Mouse (Mus musculus) CH12.LX (cell line): ENCODE measurements at regions not wholly inside any gene's neighbourhood (a gene's known extent, or its start where the extent isn't known, plus 50 kb on each side); places are given as distances from the start of the nearest gene placed in this dataset.

Experiments
- DNase-seq: peaks from one replicate; pipeline ENCODE4 v3.0.0-alpha.2; 2013; ENCODE audit errors: extremely low read depth
- H3K27ac ChIP-seq: 2 replicates; pipeline ENCODE4 v1.5.1; 2012; ENCODE audit warnings: low read depth, mild to moderate bottlenecking, control low read depth, moderate library complexity; ENCODE audit not compliant: insufficient read depth
- H3K27me3 ChIP-seq: replicated peaks from 2 replicates; pipeline ENCODE3; 2012; ENCODE audit warnings: inconsistent platforms
- H3K36me3 ChIP-seq, 2 experiments: replicated peaks in 1 of 2; 2 replicates each; pipeline versions ENCODE3 to v1.6.1; 2012; ENCODE audit warnings: inconsistent platforms in 1 of 2, low read length in 1 of 2, mild to moderate bottlenecking in 1 of 2, mixed read lengths in 1 of 2, moderate library complexity in 1 of 2; ENCODE audit not compliant: control insufficient read depth in 1 of 2, insufficient read depth in 1 of 2
- H3K4me1 ChIP-seq, 2 experiments: 2 replicates each; pipeline ENCODE4 v1.6.1; 2012; ENCODE audit warnings: inconsistent platforms in 1 of 2, moderate library complexity in 1 of 2; ENCODE audit not compliant: insufficient read depth in 2 of 2, control insufficient read depth in 1 of 2
- H3K4me2 ChIP-seq: 2 replicates; pipeline ENCODE4 v1.6.1; 2012; ENCODE audit warnings: low read depth, mild to moderate bottlenecking, control low read depth; ENCODE audit not compliant: poor library complexity, insufficient read depth, severe bottlenecking
- H3K4me3 ChIP-seq, 3 experiments: fragments of 150-350 bp in 1 of 3; sonication (generic) in 1 of 3; replicated peaks in 1 of 3; 2 replicates each; pipeline versions ENCODE3 to v1.5.1; 2011 to 2012; ENCODE audit warnings: low read depth in 2 of 3, low read length in 2 of 3, mild to moderate bottlenecking in 2 of 3, moderate library complexity in 2 of 3, control low read depth in 1 of 3, improper control_type of control experiment in 1 of 3, inconsistent platforms in 1 of 3, mixed read lengths in 1 of 3; ENCODE audit not compliant: poor library complexity in 1 of 3
- H3K79me2 ChIP-seq: replicated peaks from 2 replicates; pipeline ENCODE4 v1.6.1; 2012; ENCODE audit warnings: mild to moderate bottlenecking, moderate library complexity; ENCODE audit not compliant: control insufficient read depth, poor library complexity, insufficient read depth, severe bottlenecking; ENCODE audit errors: extremely low read depth
- H3K9ac ChIP-seq: 2 replicates; pipeline ENCODE4 v1.6.1; 2012; ENCODE audit warnings: low read depth, mild to moderate bottlenecking, control low read depth, moderate library complexity; ENCODE audit not compliant: insufficient read depth
- H3K9me3 ChIP-seq: replicated peaks from 2 replicates; pipeline ENCODE3; 2012; ENCODE audit warnings: low read length, inconsistent platforms, mixed read lengths
- CHD1 ChIP-seq: IDR thresholded peaks from 2 replicates; pipeline ENCODE4 v1.6.1; 2012; ENCODE audit warnings: low read depth, low read length, improper control_type of control experiment, inconsistent platforms
- EP300 ChIP-seq: IDR thresholded peaks from 2 replicates; pipeline ENCODE4 v1.6.1; 2011; ENCODE audit warnings: low read length, improper control_type of control experiment
- HCFC1 ChIP-seq: IDR thresholded peaks from 2 replicates; pipeline ENCODE4 v1.6.1; 2012; ENCODE audit warnings: low read depth, mild to moderate bottlenecking, inconsistent platforms, low read length, improper control_type of control experiment
- JUND ChIP-seq: conservative IDR thresholded peaks from 2 replicates; pipeline ENCODE4 v1.6.1; 2011; ENCODE audit warnings: low read depth, low read length, improper control_type of control experiment
- MAX ChIP-seq: IDR thresholded peaks from 2 replicates; pipeline ENCODE4 v1.6.1; 2011; ENCODE audit warnings: low read length, improper control_type of control experiment
- MEF2A ChIP-seq: IDR thresholded peaks from 2 replicates; pipeline ENCODE4 v1.6.1; 2014; ENCODE audit warnings: low read depth, mild to moderate bottlenecking, inconsistent platforms, low read length, improper control_type of control experiment, borderline replicate concordance
- MXI1 ChIP-seq: IDR thresholded peaks from 2 replicates; pipeline ENCODE4 v1.6.1; 2011; ENCODE audit warnings: mild to moderate bottlenecking, low read depth, low read length, improper control_type of control experiment
- MYC ChIP-seq: IDR thresholded peaks from 2 replicates; pipeline ENCODE4 v1.6.1; 2011; ENCODE audit warnings: low read depth, mild to moderate bottlenecking, improper control_type of control experiment, low read length
- POLR2A ChIP-seq: IDR thresholded peaks from 2 replicates; pipeline ENCODE4 v1.6.1; 2011; ENCODE audit warnings: low read depth, mild to moderate bottlenecking, improper control_type of control experiment, low read length
- RAD21 ChIP-seq: IDR thresholded peaks from 2 replicates; pipeline ENCODE4 v1.6.1; 2011; ENCODE audit warnings: low read depth, mild to moderate bottlenecking, low read length, improper control_type of control experiment, moderate library complexity
- RCOR1 ChIP-seq: conservative IDR thresholded peaks from 2 replicates; pipeline ENCODE4 v1.6.1; 2012; ENCODE audit warnings: low read depth, mild to moderate bottlenecking, inconsistent platforms, low read length, improper control_type of control experiment
- SMC3 ChIP-seq: IDR thresholded peaks from 2 replicates; pipeline ENCODE4 v1.6.1; 2011; ENCODE audit warnings: low read depth, low read length, improper control_type of control experiment
- ZKSCAN1 ChIP-seq: IDR thresholded peaks from 2 replicates; pipeline ENCODE4 v1.6.1; 2012; ENCODE audit warnings: low read depth, inconsistent platforms, low read length, improper control_type of control experiment, borderline replicate concordance
- ZNF384 ChIP-seq: IDR thresholded peaks from 2 replicates; pipeline ENCODE4 v1.6.1; 2012; ENCODE audit warnings: low read depth, low read length, improper control_type of control experiment, inconsistent platforms
- dilution Hi-C: fragments of 300-500 bp; cut with MboI; formaldehyde crosslinking; loops from 2 replicates; pipeline ENCODE4 v1.14.3; 2020; ENCODE audit warnings: low sequenced_read_pairs; ENCODE audit not compliant: extremely low pct_unique_long_range_greater_than_20kb, extremely low pct_ligation_motif_present
- in situ Hi-C: fragments of 300-500 bp; cut with MboI; formaldehyde crosslinking; loops from 3 replicates; pipeline ENCODE4 v1.14.3; 2019; ENCODE audit warnings: low sequenced_read_pairs, low pct_ligation_motif_present, low pct_unique_long_range_greater_than_20kb, mixed read lengths

DNA sequence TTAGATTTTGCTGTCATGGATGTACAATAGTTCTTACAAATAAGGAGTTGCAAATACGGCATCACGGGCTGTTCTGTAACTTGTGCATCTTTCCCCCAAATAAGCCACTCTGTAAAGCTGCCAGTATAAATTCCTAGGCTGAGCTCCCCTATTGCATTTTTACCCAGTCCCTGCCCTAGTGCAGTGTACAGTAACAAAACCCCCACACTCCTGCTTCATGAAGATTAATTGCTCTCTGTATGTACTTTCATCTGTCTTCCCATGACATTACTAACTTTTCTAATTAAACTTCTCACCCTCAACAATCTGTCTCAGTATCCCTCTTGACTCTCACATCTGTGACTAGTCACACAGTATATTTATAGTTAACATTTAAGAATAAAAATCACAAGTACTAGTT lies 73.4 kb downstream of the Tm4sf1 start:
- Histone ChIP-seq H3K4me3 (no peak overlapping the region), H3K27ac (no peak overlapping the region), H3K9me3 (no peaks in the 10 kb centered on the region), H3K4me1 (no peaks in the 10 kb centered on the region), H3K36me3 (no peaks in the 10 kb centered on the region), H3K79me2 (no peaks in the 10 kb centered on the region), H3K9ac (no peak overlapping the region), H3K27me3 (no peaks in the 10 kb centered on the region), H3K4me2 (no peak overlapping the region)
- dilution Hi-C loops (no loop called here), in situ Hi-C loops (no loop called here)
- DNase-seq, result no peak
- TF ChIP-seq RAD21 (no peak), MAX (no peak), POLR2A (no peak)

DNA sequence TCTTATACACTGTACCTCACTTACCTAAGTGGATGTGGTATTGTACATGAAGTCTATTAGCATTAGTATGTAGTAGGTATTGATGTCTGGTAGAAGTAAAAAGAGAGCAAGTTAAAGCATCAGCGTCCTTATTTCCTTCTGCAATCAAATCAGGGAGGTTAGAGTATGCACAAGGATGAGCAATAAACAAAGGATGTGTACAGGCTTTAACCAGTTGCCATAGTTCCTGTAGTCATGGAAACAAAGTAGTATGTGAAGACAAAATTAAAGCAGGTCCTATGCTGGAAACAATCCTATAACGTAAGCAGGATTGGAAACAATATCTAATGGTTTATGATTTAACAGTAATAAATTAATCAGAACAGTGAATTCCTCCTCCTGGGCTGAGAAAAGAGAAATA lies 78.0 kb downstream of the Tm4sf1 start:
- no peak for DNase-seq
- Histone ChIP-seq H3K27me3 (no peaks in the 10 kb centered on the region), H3K4me1 (no peaks in the 10 kb centered on the region), H3K27ac (no peak overlapping the region), H3K36me3 (no peaks in the 10 kb centered on the region)
- in situ Hi-C loops, result no loop called here
- TF ChIP-seq ZKSCAN1 (no peak), MAX (no peak), ZNF384 (no peak)
- TF ChIP-seq, all 38 proteins: peak for 0
- Histone ChIP-seq H3K9me3 (no peaks in the 10 kb centered on the region), H3K4me2 (no peak overlapping the region), H3K79me2 (no peaks in the 10 kb centered on the region), H3K4me3 (no peak overlapping the region), H3K9ac (no peak overlapping the region)
- dilution Hi-C loops, result no loop called here

DNA sequence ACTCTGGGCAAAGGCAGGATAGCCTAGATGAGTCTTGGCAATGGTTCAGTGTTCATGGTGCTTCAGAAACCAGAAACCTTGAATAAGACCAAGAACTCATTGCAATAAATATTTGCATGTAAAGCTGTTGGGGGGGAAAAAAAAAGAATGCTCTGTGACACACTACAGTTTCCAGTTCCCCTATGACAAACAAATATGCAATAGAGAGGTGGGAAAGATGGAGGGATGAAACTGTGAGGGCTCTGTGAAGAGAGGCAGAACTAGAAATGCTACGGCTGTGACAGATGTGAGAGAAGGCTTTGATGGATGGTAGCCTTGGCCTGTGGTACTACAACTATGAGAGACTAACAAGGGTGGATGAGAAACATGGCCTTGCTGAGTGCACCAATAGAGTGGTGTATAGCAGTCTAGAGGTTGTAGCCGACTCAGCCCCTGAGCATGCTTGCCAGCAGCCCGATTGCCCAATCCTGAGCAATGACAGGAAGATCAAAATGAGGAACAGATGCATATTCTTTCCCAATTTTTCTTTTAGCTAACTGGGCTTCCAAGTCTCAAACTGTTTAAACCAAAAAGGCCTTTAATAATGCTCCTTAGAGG lies 79.4 kb downstream of the Tm4sf1 start:
- H3K9me3 ChIP-seq, result no peaks in the 10 kb centered on the region
- no peak overlapping the region for H3K27ac ChIP-seq
- TF ChIP-seq RCOR1 (no peak), HCFC1 (no peak), EP300 (no peak), ZNF384 (no peak), RAD21 (no peak), MEF2A (no peak), MXI1 (no peak), SMC3 (no peak), CHD1 (no peak), MYC (no peak), JUND (no peak)
- no peaks in the 10 kb centered on the region for H3K27me3 ChIP-seq
- no peak overlapping the region for H3K4me2 ChIP-seq
- no peak overlapping the region for H3K9ac ChIP-seq
- in situ Hi-C loops, result no loop called here
- no peak overlapping the region for H3K4me3 ChIP-seq
- dilution Hi-C loops, result no loop called here
- H3K36me3 ChIP-seq, result no peaks in the 10 kb centered on the region
- no peaks in the 10 kb centered on the region for H3K4me1 ChIP-seq
- DNase-seq, result no peak
- no peaks in the 10 kb centered on the region for H3K79me2 ChIP-seq
